Mouse (Mus musculus): ENCODE results near the gene Shb.

- TF ChIP-seq CTCF (IDR thresholded peaks at IDR 0.05; ENCODE audit: low read depth) (no peak), EP300 (optimal IDR thresholded peaks at IDR 0.05) (no peak)
Observed at GRCm38 (mm10) chr4:45411181-45411790, 121.0 kb downstream of the Shb start.

All from stomach, postnatal 0 days (tissue).